Mouse (Mus musculus) lung, embryonic 14.5 days (tissue): Measurements from ENCODE around the gene Sys1. TPM values are rescaled to one million over a fixed set of nuclear protein-coding genes. Genes with fewer than 3 reads are reported as not detected.
A peak's percentile ranks its signal among the peaks of the same experiment; 100 is the strongest.

ENCODE experiments used
- ATAC-seq: fragments of 200-750 bp; cut with Nextera tagmentation; 2 replicates; pipeline ENCODE4 v1.8.0; 2017; ENCODE audit warnings: mild to moderate bottlenecking, moderate TSS enrichment, moderate library complexity; ENCODE audit not compliant: insufficient read depth
- DNase-seq: peaks from one replicate; pipeline ENCODE4 v3.0.0-alpha.2; 2015
- H3K27ac ChIP-seq: fragments of 300-500 bp; sonication (generic); 2 replicates; pipeline ENCODE4 v1.5.1; 2014; ENCODE audit warnings: low read depth, mild to moderate bottlenecking, moderate library complexity
- H3K27me3 ChIP-seq: fragments of 300-500 bp; sonication (generic); 2 replicates; pipeline ENCODE4 v1.6.1; 2014; ENCODE audit warnings: low read length, control low read depth; ENCODE audit not compliant: insufficient read depth
- H3K36me3 ChIP-seq: fragments of 300-500 bp; sonication (generic); 2 replicates; pipeline ENCODE4 v1.6.1; 2014; ENCODE audit warnings: control low read depth; ENCODE audit not compliant: insufficient read depth
- H3K4me1 ChIP-seq: fragments of 300-500 bp; sonication (generic); 2 replicates; pipeline ENCODE4 v1.6.1; 2014; ENCODE audit warnings: antibody characterized with exemption, control low read depth; ENCODE audit not compliant: insufficient read depth
- H3K4me2 ChIP-seq: fragments of 300-500 bp; sonication (generic); 2 replicates; pipeline ENCODE4 v1.6.1; 2014; ENCODE audit warnings: mild to moderate bottlenecking
- H3K4me3 ChIP-seq: fragments of 300-500 bp; sonication (generic); 2 replicates; pipeline ENCODE4 v1.5.1; 2014; ENCODE audit warnings: low read depth, low read length
- H3K9ac ChIP-seq: fragments of 300-500 bp; sonication (generic); 2 replicates; pipeline ENCODE4 v1.6.1; 2014
- H3K9me3 ChIP-seq: fragments of 300-500 bp; sonication (generic); 2 replicates; pipeline ENCODE4 v1.6.1; 2016; ENCODE audit warnings: low read depth, low read length, control low read depth
- CTCF ChIP-seq: IDR thresholded peaks from 2 replicates; pipeline ENCODE4 v1.5.1; 2016; ENCODE audit warnings: antibody characterized with exemption, low read depth
- WGBS: fragments of 180-500 bp; shearing (Covaris S2); extraction: QIAGEN DNeasy Blood & Tissue Kit; methylation state at CpG from one replicate; pipeline ENCODE4 v1.1.7; 2014; 5-methylcytosine and 5-hydroxymethylcytosine counted together
- polyA plus RNA-seq: library from polyadenylated mRNA; unstranded; fragments of >200 nt; fragmentation: Nextera tagmentation; extraction: Ambion mirVana; gene quantifications from 2 replicates; pipeline ENCODE4 v1.2.1, GENCODE M21; 2014

The Sys1 gene
- polyA plus RNA-seq, 1 experiment from 2014 or later: 68.7 TPM

GRCm38 (mm10) chr2:164452000-164452676, 4.6 kb upstream of the Sys1 start:
- Histone ChIP-seq H3K36me3 (no peaks in the 10 kb centered on the region), H3K4me1 (peaks cover 34% of the 10 kb centered on the region), H3K4me2 (no peak overlapping the region), H3K27me3 (no peaks in the 10 kb centered on the region), H3K9ac (no peak overlapping the region), H3K27ac (no peak overlapping the region), H3K9me3 (no peaks in the 10 kb centered on the region), H3K4me3 (no peak overlapping the region)
- TF ChIP-seq CTCF: 0 out of 2 replicates have a peak, but pooled peaks have one; percentile 9
- WGBS: 32% methylated on average over 13 of the region's 13 CpGs
- peak; percentile 78 for DNase-seq
- ATAC-seq: peak; percentile 55; the same call in 1 of the 2 replicates

- no peak overlapping the region for H3K9ac ChIP-seq
- no peaks in the 10 kb centered on the region for H3K36me3 ChIP-seq
- ATAC-seq: no peak
- TF ChIP-seq CTCF: no peak
- H3K4me2 ChIP-seq: no peak overlapping the region
- H3K4me3 ChIP-seq: no peak overlapping the region
- H3K27ac ChIP-seq: peak overlapping the region; percentile 50; the same call in 1 of the 2 replicates
- no peaks in the 10 kb centered on the region for H3K9me3 ChIP-seq
- 45% methylated on average over 14 of the region's 14 CpGs for WGBS
- no peaks in the 10 kb centered on the region for H3K27me3 ChIP-seq
- peaks cover 34% of the 10 kb centered on the region for H3K4me1 ChIP-seq
- no peak for DNase-seq
Observed at GRCm38 (mm10) chr2:164453047-164453757, 3.6 kb upstream of the Sys1 start.

GRCm38 (mm10) chr2:164453887-164454500, 2.8 kb upstream of the Sys1 start:
- ATAC-seq (no peak), DNase-seq (no peak)
- WGBS: 62% methylated on average over 7 of the region's 7 CpGs
- no peaks in the 10 kb centered on the region for H3K27me3 ChIP-seq
- no peaks in the 10 kb centered on the region for H3K9me3 ChIP-seq
- H3K36me3 ChIP-seq: no peaks in the 10 kb centered on the region
- H3K4me3 ChIP-seq: no peak overlapping the region
- no peak overlapping the region for H3K4me2 ChIP-seq
- no peak overlapping the region for H3K27ac ChIP-seq
- no peak for TF ChIP-seq CTCF
- no peak overlapping the region for H3K9ac ChIP-seq
- peaks cover 32% of the 10 kb centered on the region for H3K4me1 ChIP-seq

- H3K4me3 ChIP-seq: no peak overlapping the region
- ATAC-seq (0 out of 2 replicates have a peak, but pooled peaks have one; percentile 16), DNase-seq (peak; percentile 83)
- WGBS: 47% methylated on average over 10 of the region's 10 CpGs
- H3K27ac ChIP-seq: peak overlapping the region; percentile 30; the same call in 1 of the 2 replicates
- no peaks in the 10 kb centered on the region for H3K27me3 ChIP-seq
- H3K4me2 ChIP-seq: no peak overlapping the region
- no peaks in the 10 kb centered on the region for H3K9me3 ChIP-seq
- no peak for TF ChIP-seq CTCF
- no peaks in the 10 kb centered on the region for H3K36me3 ChIP-seq
- no peak overlapping the region for H3K9ac ChIP-seq
- peaks cover 29% of the 10 kb centered on the region for H3K4me1 ChIP-seq
Observed at GRCm38 (mm10) chr2:164454846-164455245, 1.9 kb upstream of the Sys1 start.

GRCm38 (mm10) chr2:164455421-164456190, 1.2 kb upstream of the Sys1 start:
- H3K4me1 ChIP-seq: peaks cover 29% of the 10 kb centered on the region
- no peak overlapping the region for H3K4me3 ChIP-seq
- no peaks in the 10 kb centered on the region for H3K9me3 ChIP-seq
- H3K9ac ChIP-seq: no peak overlapping the region
- WGBS: 65% methylated on average over 6 of the region's 6 CpGs
- DNase-seq (no peak), ATAC-seq (no peak)
- H3K27me3 ChIP-seq: no peaks in the 10 kb centered on the region
- TF ChIP-seq CTCF: no peak
- 0 out of 2 replicates have a peak overlapping the region, but pooled peaks have one; percentile 0 for H3K27ac ChIP-seq
- H3K4me2 ChIP-seq: no peak overlapping the region
- no peaks in the 10 kb centered on the region for H3K36me3 ChIP-seq

GRCm38 (mm10) chr2:164456413-164456812, 351 bp upstream of the Sys1 start:
- no peak for ATAC-seq
- 57% methylated on average over 1 of the region's 1 CpGs for WGBS

More at GRCm38 (mm10) chr2:164456413-164456812, 351 bp upstream of the Sys1 start:
- no peak overlapping the region for H3K9ac ChIP-seq
- H3K27me3 ChIP-seq: no peaks in the 10 kb centered on the region
- H3K27ac ChIP-seq: peak overlapping the region; percentile 87
- peak overlapping the region; percentile 38; the same call in 1 of the 2 replicates for H3K4me2 ChIP-seq
- no peak for TF ChIP-seq CTCF
- H3K36me3 ChIP-seq: no peaks in the 10 kb centered on the region
- H3K4me1 ChIP-seq: peaks cover 29% of the 10 kb centered on the region
- DNase-seq: no peak
- no peaks in the 10 kb centered on the region for H3K9me3 ChIP-seq
- H3K4me3 ChIP-seq: no peak overlapping the region
